Mouse (Mus musculus) spleen, postnatal 10 days (tissue): ENCODE measurements around the gene Hlf.

Source experiments
- DNase-seq, 2 experiments: peaks; one replicate each; pipeline ENCODE4 v3.0.0; 2021 to 2022; ENCODE audit warnings: low spot score in 2 of 2

The Hlf gene

GRCm38 (mm10) chr11:90390817-90391173, at the start of gene Hlf:
Hlf (minus strand) TSS chr11:90390895.
- DNase-seq = peak; percentile 31 to 76

GRCm38 (mm10) chr11:90438768-90439167, 48.1 kb upstream of the Hlf start:
- no peak for DNase-seq

- DNase-seq = no peak
Observed at GRCm38 (mm10) chr11:90425207-90425525, 34.5 kb upstream of the Hlf start.

GRCm38 (mm10) chr11:90424334-90425206, 33.9 kb upstream of the Hlf start:
- DNase-seq = no peak

GRCm38 (mm10) chr11:90423896-90424295, 33.2 kb upstream of the Hlf start:
- no peak for DNase-seq

GRCm38 (mm10) chr11:90419706-90420105, 29.0 kb upstream of the Hlf start:
- no peak for DNase-seq

- DNase-seq = peak; percentile 24 to 81
Observed at GRCm38 (mm10) chr11:90417921-90418320, 27.2 kb upstream of the Hlf start.

- DNase-seq = no peak
Observed at GRCm38 (mm10) chr11:90417011-90417410, 26.3 kb upstream of the Hlf start.

GRCm38 (mm10) chr11:90398850-90399249, 8.2 kb upstream of the Hlf start:
- DNase-seq = no peak

- no peak for DNase-seq
Observed at GRCm38 (mm10) chr11:90391271-90392185, 833 bp upstream of the Hlf start.

- DNase-seq = no peak
Observed at GRCm38 (mm10) chr11:90389902-90390816, 536 bp downstream of the Hlf start.

GRCm38 (mm10) chr11:90389174-90389901, 1.4 kb downstream of the Hlf start:
- no peak for DNase-seq

GRCm38 (mm10) chr11:90387501-90388440, 2.9 kb downstream of the Hlf start:
- no peak for DNase-seq

- no peak for DNase-seq
Observed at GRCm38 (mm10) chr11:90382005-90382611, 8.6 kb downstream of the Hlf start.

- no peak for DNase-seq
Observed at GRCm38 (mm10) chr11:90381113-90381512, 9.6 kb downstream of the Hlf start.

GRCm38 (mm10) chr11:90380131-90380685, 10.5 kb downstream of the Hlf start:
- DNase-seq = no peak

- DNase-seq = no peak
Observed at GRCm38 (mm10) chr11:90378008-90378407, 12.7 kb downstream of the Hlf start.

- DNase-seq = no peak
Observed at GRCm38 (mm10) chr11:90376436-90376835, 14.3 kb downstream of the Hlf start.

- no peak for DNase-seq
Observed at GRCm38 (mm10) chr11:90371470-90372100, 19.1 kb downstream of the Hlf start.
